Mouse (Mus musculus): ENCODE data around the gene Slc52a3.
A peak's percentile ranks its signal among the peaks of the same experiment; 100 is the strongest.

The Slc52a3 gene

DNA sequence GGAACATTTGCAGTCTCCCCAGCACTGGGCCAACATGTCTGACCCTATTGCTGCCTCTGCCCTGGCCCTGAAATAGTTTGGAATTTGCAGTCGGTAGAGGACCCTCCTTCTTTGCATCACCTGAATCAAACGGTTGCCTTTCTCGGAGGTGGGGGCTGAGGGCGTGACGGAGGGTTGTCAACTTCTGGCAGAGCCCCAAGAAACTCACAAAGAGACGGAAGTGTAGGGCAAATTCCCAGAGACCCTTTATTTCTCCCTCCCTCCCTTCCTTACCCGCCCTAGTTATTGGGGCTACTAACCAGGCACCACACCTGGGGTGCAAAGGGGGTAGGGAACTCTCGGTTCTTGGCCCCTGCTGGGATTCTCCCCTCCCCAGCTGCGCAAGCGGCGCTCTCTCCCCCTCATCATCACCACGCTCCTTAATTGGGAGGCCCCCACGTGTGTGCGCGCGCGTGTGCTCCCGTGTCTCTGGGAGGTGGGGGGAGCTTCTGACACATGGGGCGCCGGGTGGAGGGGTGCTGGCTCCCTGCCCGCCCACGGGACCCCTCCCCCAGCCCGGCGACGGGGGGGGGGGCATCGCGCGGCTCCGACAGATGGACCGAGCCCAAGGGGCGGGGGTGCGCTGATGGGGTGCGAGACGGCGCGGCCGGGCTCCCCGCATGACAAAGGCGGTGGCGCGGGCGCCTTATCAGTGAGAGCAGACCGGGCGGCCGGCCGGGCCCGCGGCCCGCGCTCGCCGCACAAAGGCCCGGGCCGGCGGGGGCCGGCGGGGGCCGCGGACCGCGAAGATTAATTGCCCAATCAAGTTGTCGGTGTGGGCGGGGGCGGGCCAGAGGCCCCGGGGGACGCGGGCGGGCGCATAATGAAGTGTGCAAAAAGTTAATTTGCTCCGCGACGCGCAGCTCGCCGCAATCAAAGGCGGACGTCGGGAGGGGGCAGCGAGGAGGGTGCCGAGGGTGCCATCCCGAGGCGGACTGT lies 52.0 kb downstream of the Slc52a3 start:
- no peak for DNase-seq (ENCODE audit: low spot score)

DNA sequence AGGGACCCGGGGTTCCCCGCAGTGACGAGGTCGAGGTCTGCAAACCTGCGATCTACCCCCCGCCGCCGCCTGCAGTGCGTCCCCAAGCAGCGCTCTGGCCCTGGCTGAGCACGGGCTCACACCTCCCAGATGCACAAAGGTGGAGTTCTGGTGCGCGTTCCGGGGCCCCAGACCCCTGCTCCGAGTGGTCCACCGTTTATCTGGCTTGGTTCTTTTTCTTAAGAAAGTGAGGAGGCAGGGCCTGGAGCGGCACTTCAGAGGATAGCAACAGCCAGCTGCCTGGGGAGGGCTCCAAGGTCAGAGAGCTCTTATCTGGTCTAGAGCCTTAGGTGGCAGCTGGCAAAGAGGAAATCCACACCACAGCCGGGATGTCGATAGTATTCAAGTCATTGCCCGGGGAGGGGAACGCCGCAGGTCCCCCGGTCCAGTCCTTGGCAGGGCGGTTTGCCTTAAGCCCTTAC lies 52.7 kb downstream of the Slc52a3 start:
- no peak for DNase-seq (ENCODE audit: low spot score)

DNA sequence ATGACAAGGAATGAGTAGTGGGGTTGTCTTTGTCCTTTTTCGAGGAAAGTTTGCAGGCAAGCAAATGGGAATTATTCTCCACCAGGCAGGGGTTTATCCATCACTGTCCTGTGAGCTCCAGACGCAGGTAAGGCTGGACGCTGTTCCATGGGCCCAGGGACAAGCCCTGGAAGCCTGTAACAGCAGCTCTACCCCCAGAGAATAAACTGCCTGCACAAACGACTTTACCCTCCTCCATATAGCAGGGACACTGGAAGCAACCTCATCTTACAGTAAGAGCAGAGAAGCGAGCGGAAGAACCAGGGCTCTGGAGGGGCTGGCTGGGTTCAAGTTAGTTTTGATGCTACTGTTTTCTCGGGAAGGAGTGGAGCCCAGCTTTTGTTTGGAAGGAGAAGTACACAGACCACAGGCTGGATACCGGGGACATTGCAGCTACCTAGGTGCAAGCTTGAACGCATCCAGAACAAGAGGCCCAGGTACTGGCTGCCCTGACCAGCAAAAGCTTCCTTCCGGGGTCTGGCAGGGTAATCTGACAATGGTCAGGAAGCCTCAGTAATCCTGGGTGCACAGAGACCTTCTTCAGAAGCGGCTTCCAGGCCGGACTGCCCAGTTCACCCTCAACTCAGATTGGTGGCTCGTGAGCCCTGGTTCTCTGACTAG lies 53.4 kb downstream of the Slc52a3 start:
- DNase-seq (ENCODE audit: low spot score): no peak

DNA sequence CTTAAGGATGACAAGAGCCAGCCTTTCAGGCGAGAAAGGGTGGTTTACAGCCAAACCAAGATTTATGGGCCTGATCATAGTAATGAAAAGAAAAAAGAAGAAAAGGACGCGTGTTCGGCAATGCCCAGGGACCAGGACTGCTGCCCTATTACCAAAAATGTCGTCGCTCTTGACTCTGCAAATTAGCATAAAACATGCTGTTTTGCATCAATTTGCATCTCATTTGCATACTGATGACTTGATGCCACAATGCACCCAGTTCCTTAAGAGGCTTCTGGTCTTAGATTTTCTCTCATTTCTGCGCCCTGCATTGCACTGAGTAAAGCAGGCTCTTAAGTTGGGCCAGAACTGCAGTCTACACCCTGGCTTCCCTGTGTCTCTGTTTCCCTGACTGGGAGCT lies 54.0 kb downstream of the Slc52a3 start:
- no peak for DNase-seq (ENCODE audit: low spot score)

DNA sequence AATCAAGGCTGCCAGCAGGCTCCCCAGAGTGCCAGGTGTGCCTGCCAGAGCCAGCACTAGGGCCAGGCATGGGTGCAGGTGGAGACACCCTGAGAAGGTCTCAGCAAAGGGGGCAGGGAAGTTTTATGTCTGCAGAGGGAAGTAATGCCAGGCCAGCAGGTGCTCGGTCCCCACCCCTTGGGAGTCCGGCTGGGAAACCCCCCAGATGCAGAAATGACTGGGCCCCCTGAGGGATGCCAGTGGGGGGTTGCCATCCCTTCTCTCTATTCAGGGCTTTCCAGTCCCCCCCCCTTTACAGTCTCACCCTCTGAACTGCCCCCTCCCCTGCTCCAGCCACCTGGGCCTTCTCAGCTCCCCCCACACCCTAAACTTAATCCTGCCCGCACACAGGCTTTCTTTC lies 55.7 kb downstream of the Slc52a3 start:
- DNase-seq (ENCODE audit: low spot score): no peak

DNA sequence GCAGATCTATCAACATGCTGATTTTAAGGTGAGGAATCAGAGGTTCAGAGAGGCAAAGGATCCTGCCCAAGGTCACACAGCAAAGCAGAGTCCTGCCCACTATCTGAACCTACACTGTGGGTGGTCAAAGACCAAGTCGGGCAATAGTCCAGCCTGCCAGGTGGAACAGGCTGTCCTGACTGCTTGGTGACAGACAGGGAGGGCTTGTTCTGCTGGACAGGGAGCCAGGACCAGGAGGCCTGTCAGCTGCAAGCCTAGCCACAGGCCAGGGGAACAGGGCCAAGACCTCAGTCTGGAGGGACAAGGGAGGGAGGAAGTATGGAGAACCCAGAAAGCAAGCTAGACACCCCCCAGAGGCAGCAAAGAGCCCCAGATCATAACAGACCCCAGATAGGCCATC lies 59.1 kb downstream of the Slc52a3 start:
- DNase-seq (ENCODE audit: low spot score): peak; percentile 33

DNA sequence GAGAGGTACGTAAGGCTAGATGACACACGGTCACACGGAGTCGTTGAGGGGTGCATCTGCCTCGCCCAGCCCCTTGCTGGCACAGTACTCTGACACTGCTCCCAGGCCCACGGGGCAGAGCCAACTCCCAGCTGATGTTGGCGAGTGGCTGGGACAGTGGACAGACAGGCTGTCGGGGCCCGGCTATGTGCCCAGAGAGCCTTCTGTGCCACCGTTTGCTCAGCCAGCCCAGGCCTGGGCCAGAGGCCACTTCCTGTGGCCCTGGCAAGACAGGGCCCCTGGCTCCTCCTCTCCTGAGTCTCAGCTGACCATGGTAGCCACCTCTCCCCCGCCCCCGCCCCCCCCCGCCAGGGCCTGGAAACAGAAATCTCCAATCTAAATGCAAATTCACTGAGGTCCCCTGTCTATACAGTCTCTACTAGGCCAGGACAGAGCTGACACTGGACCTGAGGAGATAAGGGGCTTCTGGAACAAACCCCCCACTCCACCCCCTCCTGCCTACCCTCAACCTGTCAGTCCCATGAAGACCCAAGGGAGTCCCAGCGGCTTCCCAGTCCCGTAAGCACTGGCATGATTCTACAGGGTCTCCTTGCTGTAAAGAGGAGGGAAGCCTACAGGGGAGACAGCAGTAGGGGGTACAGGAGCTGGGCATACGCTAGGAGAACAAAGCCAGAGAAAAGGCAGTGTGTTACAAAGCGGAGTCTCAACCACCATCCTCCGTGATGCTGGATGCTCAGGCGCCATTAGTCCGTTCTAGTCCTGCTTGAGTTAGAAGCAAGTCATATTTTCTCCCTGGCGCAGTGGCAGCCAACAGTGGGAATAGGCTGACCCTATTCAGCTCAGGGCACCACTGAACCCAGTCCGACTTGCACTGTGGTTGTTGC lies 60.3 kb downstream of the Slc52a3 start:
- no peak for DNase-seq (ENCODE audit: low spot score)

DNA sequence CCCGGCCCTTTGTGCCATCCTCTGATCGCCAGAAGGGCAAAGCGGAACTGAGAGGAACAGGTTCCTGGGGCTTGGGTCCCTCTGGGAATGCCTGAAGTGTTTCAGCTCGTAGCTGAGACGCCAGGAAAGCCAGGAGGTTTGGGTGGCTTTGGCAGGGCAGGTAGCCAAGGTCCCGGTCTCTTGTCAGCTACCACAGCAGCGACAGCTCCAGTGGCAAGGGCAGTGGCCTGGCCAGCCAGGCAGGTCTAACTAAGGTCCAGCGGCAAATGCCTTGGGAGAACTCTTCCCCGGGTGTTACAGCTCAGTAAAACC lies 60.9 kb downstream of the Slc52a3 start:
- no peak for DNase-seq (ENCODE audit: low spot score)

All from testis, postnatal 14 days (tissue).